Mouse (Mus musculus): ENCODE results near the gene Lrmda. TPM values are rescaled to one million over a fixed set of nuclear protein-coding genes. Genes with fewer than 3 reads are reported as not detected.

The Lrmda gene
- total RNA-seq, 2 experiments from 2014 or later, result 1.5 to 1.9 TPM

- no peak for DNase-seq (ENCODE audit: low spot score in 2 of 2)
These were observed 202.5 kb downstream of the Lrmda start for GRCm38 (mm10) chr14:22222038-22222437.

GRCm38 (mm10) chr14:22222574-22222973 lies 203.1 kb downstream of the Lrmda start:
- DNase-seq (ENCODE audit: low spot score in 2 of 2), result no peak

GRCm38 (mm10) chr14:22226205-22226604 lies 206.7 kb downstream of the Lrmda start:
- no peak for DNase-seq (ENCODE audit: low spot score in 2 of 2)

- no peak for DNase-seq (ENCODE audit: low spot score in 2 of 2)
These were observed 208.9 kb downstream of the Lrmda start for GRCm38 (mm10) chr14:22228253-22228968.

- DNase-seq (ENCODE audit: low spot score in 2 of 2), result no peak
These were observed 220.8 kb downstream of the Lrmda start for GRCm38 (mm10) chr14:22240315-22240714.

- DNase-seq (ENCODE audit: low spot score in 2 of 2), result no peak
These were observed 235.9 kb downstream of the Lrmda start for GRCm38 (mm10) chr14:22255458-22255857.

- DNase-seq (ENCODE audit: low spot score in 2 of 2), result no peak
These were observed 236.8 kb downstream of the Lrmda start for GRCm38 (mm10) chr14:22256274-22256673.

GRCm38 (mm10) chr14:22259376-22260032 lies 240.0 kb downstream of the Lrmda start:
- no peak for DNase-seq (ENCODE audit: low spot score in 2 of 2)

GRCm38 (mm10) chr14:22260033-22260419 lies 240.5 kb downstream of the Lrmda start:
- no peak for DNase-seq (ENCODE audit: low spot score in 2 of 2)

- DNase-seq (ENCODE audit: low spot score in 2 of 2), result no peak
These were observed 245.9 kb downstream of the Lrmda start for GRCm38 (mm10) chr14:22265229-22265905.

- no peak for DNase-seq (ENCODE audit: low spot score in 2 of 2)
These were observed 250.3 kb downstream of the Lrmda start for GRCm38 (mm10) chr14:22269812-22270211.

GRCm38 (mm10) chr14:22278053-22278452 lies 258.5 kb downstream of the Lrmda start:
- no peak for DNase-seq (ENCODE audit: low spot score in 2 of 2)

GRCm38 (mm10) chr14:22279591-22279990 lies 260.1 kb downstream of the Lrmda start:
- no peak for DNase-seq (ENCODE audit: low spot score in 2 of 2)

GRCm38 (mm10) chr14:22281630-22282029 lies 262.1 kb downstream of the Lrmda start:
- DNase-seq (ENCODE audit: low spot score in 2 of 2), result no peak

GRCm38 (mm10) chr14:22282847-22283246 lies 263.3 kb downstream of the Lrmda start:
- DNase-seq (ENCODE audit: low spot score in 2 of 2), result no peak

GRCm38 (mm10) chr14:22283722-22284121 lies 264.2 kb downstream of the Lrmda start:
- no peak for DNase-seq (ENCODE audit: low spot score in 2 of 2)

- no peak for DNase-seq (ENCODE audit: low spot score in 2 of 2)
These were observed 265.5 kb downstream of the Lrmda start for GRCm38 (mm10) chr14:22284823-22285517.

- no peak for DNase-seq (ENCODE audit: low spot score in 2 of 2)
These were observed 266.3 kb downstream of the Lrmda start for GRCm38 (mm10) chr14:22285826-22286225.

GRCm38 (mm10) chr14:22288179-22288578 lies 268.7 kb downstream of the Lrmda start:
- DNase-seq (ENCODE audit: low spot score in 2 of 2), result no peak

GRCm38 (mm10) chr14:22289380-22289922 lies 269.9 kb downstream of the Lrmda start:
- no peak for DNase-seq (ENCODE audit: low spot score in 2 of 2)

GRCm38 (mm10) chr14:22294371-22294770 lies 274.9 kb downstream of the Lrmda start:
- no peak for DNase-seq (ENCODE audit: low spot score in 2 of 2)

Data from gastrocnemius, postnatal 4 days (tissue).